Mouse (Mus musculus) left cerebral cortex, postnatal 14 days (tissue): ENCODE measurements at regions not wholly inside any gene's neighbourhood (a gene's known extent, or its start where the extent isn't known, plus 50 kb on each side); places are given as distances from the start of the nearest gene placed in this dataset.

Source experiments
- DNase-seq, 2 experiments: peaks; one replicate each; pipeline ENCODE4 v3.0.0; 2021 to 2022; ENCODE audit warnings: low spot score in 2 of 2, mixed read lengths in 1 of 2
- intact Hi-C: fragments of 180-260 bp; cut with DNase I; formaldehyde crosslinking; loops from one replicate; pipeline ENCODE4 v1.15.1; 2025

DNA sequence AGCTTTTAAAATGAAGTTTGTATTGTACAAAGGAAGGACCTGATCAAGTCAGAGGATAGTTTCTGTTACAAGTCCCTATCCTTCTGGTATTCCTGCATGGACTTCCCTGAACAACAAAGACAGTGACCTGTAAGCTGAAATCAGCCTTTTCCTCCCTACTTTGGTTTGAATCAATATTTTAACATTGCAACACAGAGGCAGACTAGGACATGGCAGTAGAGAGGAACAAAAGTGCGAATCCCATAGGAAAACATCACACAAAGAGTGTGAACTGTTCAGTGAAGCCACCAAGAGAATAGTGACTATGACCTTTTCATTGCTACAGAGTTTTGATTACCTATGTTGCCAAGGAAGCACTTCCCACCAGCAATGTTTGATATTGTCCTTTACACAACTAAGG lies 288.7 kb downstream of the Rprm start:
- intact Hi-C loops: no loop called here

DNA sequence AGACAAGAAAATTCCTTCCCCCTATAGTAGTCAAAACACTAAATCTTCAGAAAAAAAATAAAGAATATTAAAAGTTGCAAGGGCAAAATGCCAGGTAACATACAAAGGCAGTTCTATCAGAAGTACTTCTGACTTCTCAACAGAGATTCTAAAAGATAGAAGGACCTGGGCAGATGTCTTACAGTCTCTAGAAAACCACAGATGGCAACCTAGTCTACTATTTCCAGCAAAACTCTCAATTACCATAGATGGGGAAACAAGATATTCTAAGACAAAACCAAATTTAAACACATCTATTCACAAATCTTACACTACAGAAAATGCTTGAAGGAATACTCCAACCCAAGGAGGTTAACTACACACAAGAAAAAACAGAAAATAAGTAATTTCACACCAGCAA lies 281.7 kb downstream of the Rprm start:
- intact Hi-C loops: no loop called here
- peak in 1 of 2 experiments; percentile 7 for DNase-seq

More for the DNA sequence above, 288.7 kb downstream of the Rprm start:
- DNase-seq: no peak

DNA sequence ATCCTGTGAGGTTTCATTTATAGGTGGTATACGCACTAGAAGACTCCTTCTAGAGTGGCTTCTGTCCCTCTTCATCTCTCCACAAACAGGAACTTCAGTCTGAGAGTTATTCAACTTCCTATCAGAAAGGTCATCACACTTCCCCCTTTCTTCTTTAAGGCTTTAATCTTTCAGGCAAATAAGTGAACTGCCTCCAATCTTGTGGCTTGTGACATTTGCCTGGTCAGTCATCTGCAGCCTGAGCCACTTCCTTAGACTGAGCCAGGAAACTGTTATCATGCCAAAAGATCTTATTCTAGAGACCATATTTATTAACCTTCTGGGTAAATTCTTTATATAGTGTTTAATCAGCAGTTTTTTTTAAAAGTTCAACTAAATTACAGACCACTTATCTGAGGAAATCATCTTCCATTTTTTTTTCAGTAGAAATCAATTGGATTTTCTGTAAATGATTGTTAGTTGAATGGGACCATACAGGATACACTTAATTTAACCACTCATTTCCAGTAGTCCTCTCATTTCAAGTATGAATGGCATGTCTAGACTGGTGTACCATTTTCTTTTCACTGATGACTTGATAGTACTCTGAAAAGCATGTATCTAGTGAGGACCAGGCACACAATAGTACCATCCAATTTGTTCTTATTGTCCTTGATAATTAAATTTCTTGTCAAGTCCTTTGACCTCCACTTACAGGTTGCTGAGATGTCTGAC lies 234.4 kb downstream of the Rprm start:
- intact Hi-C loops: no loop called here
- no peak for DNase-seq
